Comparison of ENCODE assay signal across 20 mouse cellular contexts in the genomic region with DNA sequence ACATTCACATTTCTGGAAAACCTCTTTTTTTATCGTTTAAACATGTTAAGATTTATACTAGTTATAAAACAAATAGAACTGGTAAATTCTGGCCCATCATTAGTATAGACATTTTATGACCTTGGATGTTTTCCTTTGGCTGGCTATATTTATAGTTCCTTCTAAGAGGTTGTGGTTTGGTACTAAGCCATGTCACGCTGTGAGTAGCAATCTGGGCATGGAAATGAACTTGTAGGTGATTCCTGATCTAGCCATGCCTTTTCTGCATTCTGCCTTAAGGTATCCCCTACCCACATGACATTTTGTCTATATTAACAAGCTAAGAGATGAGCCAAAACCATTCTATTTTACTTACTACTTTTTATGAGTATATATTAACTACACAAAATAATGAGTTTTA.
"Had no signal": no experiment of that assay in that cellular context is flagged by ENCODE, and none has a peak within 500 bp of the region (broad histone marks: within the 10 kb centered on the region; RNA-seq: fewer than 3 reads in every experiment).

No protein-coding gene starts in this region.

- H3K4me2 ChIP-seq: limb, embryonic 13.5 days; liver, embryonic 13.5 days; midbrain, embryonic 12.5 days; midbrain, embryonic 15.5 days; neural tube, embryonic 12.5 days; neural tube, embryonic 15.5 days had no signal

- H3K27me3 ChIP-seq: limb, embryonic 13.5 days; liver, embryonic 13.5 days; midbrain, embryonic 12.5 days; midbrain, embryonic 15.5 days; neural tube, embryonic 12.5 days; neural tube, embryonic 15.5 days had no signal

- H3K9me3 ChIP-seq: limb, embryonic 13.5 days; liver, embryonic 13.5 days; midbrain, embryonic 12.5 days; midbrain, embryonic 15.5 days; neural tube, embryonic 12.5 days; neural tube, embryonic 15.5 days had no signal

- H3K27ac ChIP-seq: layer of hippocampus, adult 2 months; limb, embryonic 13.5 days; liver, embryonic 13.5 days; midbrain, embryonic 12.5 days; midbrain, embryonic 15.5 days; neural tube, embryonic 12.5 days; neural tube, embryonic 15.5 days; stomach, postnatal 0 days had no signal

- H3K9ac ChIP-seq: limb, embryonic 13.5 days; liver, embryonic 13.5 days; midbrain, embryonic 12.5 days; midbrain, embryonic 15.5 days; neural tube, embryonic 12.5 days; neural tube, embryonic 15.5 days had no signal

- DNase-seq: kidney, adult 9 months; kidney, postnatal 25 days; layer of hippocampus, adult 9-11 months; liver, embryonic 13.5 days; lung, adult 2 months; lung, postnatal 14 days; lung, postnatal 4 days; right cerebral cortex, adult 18-20 months; right cerebral cortex, postnatal 14 days; right cerebral cortex, postnatal 4 days; thymus, adult 2 months; thymus, postnatal 14 days; thymus, postnatal 4 days had no signal

- H3K4me3 ChIP-seq: layer of hippocampus, adult 2 months; limb, embryonic 13.5 days; liver, embryonic 13.5 days; midbrain, embryonic 12.5 days; midbrain, embryonic 15.5 days; neural tube, embryonic 12.5 days; neural tube, embryonic 15.5 days had no signal

- H3K36me3 ChIP-seq: limb, embryonic 13.5 days; liver, embryonic 13.5 days; midbrain, embryonic 12.5 days; midbrain, embryonic 15.5 days; neural tube, embryonic 12.5 days; neural tube, embryonic 15.5 days had no signal

- ATAC-seq: midbrain, embryonic 15.5 days had no signal

- H3K4me1 ChIP-seq: limb, embryonic 13.5 days; liver, embryonic 13.5 days; midbrain, embryonic 12.5 days; midbrain, embryonic 15.5 days; neural tube, embryonic 12.5 days; neural tube, embryonic 15.5 days had no signal
